In genomic region chr7:116208880-116209279, GRCm38 (mm10) we compare ENCODE assay signal across 18 mouse cellular contexts.
DNase-seq lines count a peak whose midpoint lies in the region; ATAC-seq lines count a peak whose summit lies in the region.
"Had no signal": no experiment of that assay in that cellular context is flagged by ENCODE, and none has a peak within 500 bp of the region (broad histone marks: within the 10 kb centered on the region; RNA-seq: fewer than 3 reads in every experiment).

No protein-coding gene starts in this region.

- no peak for ATAC-seq in hindbrain, embryonic 15.5 days (ENCODE audit: low FRiP score, low read depth)
- ATAC-seq in hindbrain, embryonic 11.5 days (ENCODE audit: low FRiP score): no peak
- no peak; the same call in 1 of the 2 replicates for ATAC-seq in neural tube, embryonic 13.5 days (ENCODE audit: low read depth)
- 0 out of 2 replicates have a peak, but pooled peaks have one; percentile 30 for ATAC-seq in neural tube, embryonic 14.5 days (ENCODE audit: low read depth)
- ATAC-seq: forebrain, embryonic 15.5 days; hindbrain, postnatal 0 days had no signal

- no peak overlapping the region for H3K9ac ChIP-seq in hindbrain, embryonic 15.5 days
- no peak overlapping the region for H3K9ac ChIP-seq in hindbrain, embryonic 11.5 days (ENCODE audit: low read depth, low read length)
- H3K9ac ChIP-seq in neural tube, embryonic 13.5 days: no peak overlapping the region
- no peak overlapping the region for H3K9ac ChIP-seq in neural tube, embryonic 14.5 days (replicated peaks; ENCODE audit: low read depth, low read length)
- H3K9ac ChIP-seq: embryonic facial prominence, embryonic 12.5 days; forebrain, embryonic 15.5 days; heart, embryonic 15.5 days had no signal

- no peaks in the 10 kb centered on the region for H3K27me3 ChIP-seq in hindbrain, embryonic 15.5 days
- H3K27me3 ChIP-seq in hindbrain, embryonic 11.5 days (ENCODE audit: control insufficient read depth, insufficient read depth, low read length): no peaks in the 10 kb centered on the region
- no peaks in the 10 kb centered on the region for H3K27me3 ChIP-seq in neural tube, embryonic 13.5 days
- H3K27me3 ChIP-seq in neural tube, embryonic 14.5 days (ENCODE audit: control insufficient read depth, insufficient read depth, low read length): no peaks in the 10 kb centered on the region
- H3K27me3 ChIP-seq: embryonic facial prominence, embryonic 12.5 days; forebrain, embryonic 15.5 days; heart, embryonic 15.5 days had no signal

- 0 out of 2 replicates have a peak overlapping the region, but pooled peaks have one; percentile 16 for H3K27ac ChIP-seq in hindbrain, embryonic 15.5 days (replicated peaks)
- no peak overlapping the region for H3K27ac ChIP-seq in hindbrain, embryonic 11.5 days (ENCODE audit: low read depth, low read length)
- 0 out of 2 replicates have a peak overlapping the region, but pooled peaks have one; percentile 67 for H3K27ac ChIP-seq in neural tube, embryonic 13.5 days (replicated peaks)
- H3K27ac ChIP-seq in neural tube, embryonic 14.5 days (ENCODE audit: low read depth, low read length): no peak overlapping the region; the same call in 1 of the 2 replicates
- H3K27ac ChIP-seq: embryonic facial prominence, embryonic 12.5 days; forebrain, embryonic 15.5 days; heart, embryonic 15.5 days; hindbrain, postnatal 0 days had no signal

- H3K36me3 ChIP-seq in hindbrain, embryonic 15.5 days: no peaks in the 10 kb centered on the region
- no peaks in the 10 kb centered on the region for H3K36me3 ChIP-seq in hindbrain, embryonic 11.5 days (ENCODE audit: control insufficient read depth, insufficient read depth, low read length)
- H3K36me3 ChIP-seq in neural tube, embryonic 13.5 days: no peaks in the 10 kb centered on the region
- no peaks in the 10 kb centered on the region for H3K36me3 ChIP-seq in neural tube, embryonic 14.5 days (ENCODE audit: control insufficient read depth, insufficient read depth, low read length)
- H3K36me3 ChIP-seq: embryonic facial prominence, embryonic 12.5 days; forebrain, embryonic 15.5 days; heart, embryonic 15.5 days had no signal

- no peaks in the 10 kb centered on the region for H3K9me3 ChIP-seq in hindbrain, embryonic 15.5 days
- H3K9me3 ChIP-seq in hindbrain, embryonic 11.5 days (ENCODE audit: control insufficient read depth, low read length): no peaks in the 10 kb centered on the region
- H3K9me3 ChIP-seq in neural tube, embryonic 13.5 days: no peaks in the 10 kb centered on the region
- no peaks in the 10 kb centered on the region for H3K9me3 ChIP-seq in neural tube, embryonic 14.5 days (ENCODE audit: control insufficient read depth, low read length)
- H3K9me3 ChIP-seq: embryonic facial prominence, embryonic 12.5 days; forebrain, embryonic 15.5 days; heart, embryonic 15.5 days had no signal

- DNase-seq in hindbrain, embryonic 11.5 days (ENCODE audit: low spot score): no peak
- no peak for DNase-seq in neural tube, embryonic 10.5 days (ENCODE audit: extremely low spot score, low spot score)
- no peak for DNase-seq in natural killer cell, adult 2 months (ENCODE audit: low spot score in 2 of 2)
- DNase-seq: adrenal gland, postnatal 10 days; cerebellum, adult 11-12 months; cerebellum, adult 9-10 months; cerebellum, postnatal 25 days; gastrocnemius, postnatal 36 days; heart, adult 18-20 months; heart, postnatal 14 days had no signal

- WGBS in hindbrain, embryonic 15.5 days: 27% methylated on average over 8 of the region's 8 CpGs
- 53% methylated on average over 8 of the region's 8 CpGs for WGBS in hindbrain, embryonic 11.5 days
- WGBS in neural tube, embryonic 13.5 days: 30% methylated on average over 8 of the region's 8 CpGs
- WGBS in neural tube, embryonic 14.5 days: 29% methylated on average over 8 of the region's 8 CpGs

- peaks cover 34% of the 10 kb centered on the region for H3K4me1 ChIP-seq in hindbrain, embryonic 15.5 days (replicated peaks)
- H3K4me1 ChIP-seq in hindbrain, embryonic 11.5 days (replicated peaks; ENCODE audit: control insufficient read depth, insufficient read depth, low read length): peaks cover 13% of the 10 kb centered on the region
- peaks cover 42% of the 10 kb centered on the region for H3K4me1 ChIP-seq in neural tube, embryonic 13.5 days (replicated peaks)
- peaks cover 28% of the 10 kb centered on the region for H3K4me1 ChIP-seq in neural tube, embryonic 14.5 days (ENCODE audit: control insufficient read depth, insufficient read depth, low read length)

- no peak overlapping the region for H3K4me2 ChIP-seq in hindbrain, embryonic 15.5 days
- H3K4me2 ChIP-seq in hindbrain, embryonic 11.5 days (replicated peaks; ENCODE audit: low read depth, low read length): no peak overlapping the region
- H3K4me2 ChIP-seq in neural tube, embryonic 13.5 days: no peak overlapping the region
- no peak overlapping the region for H3K4me2 ChIP-seq in neural tube, embryonic 14.5 days (ENCODE audit: low read depth, low read length)
- H3K4me2 ChIP-seq: embryonic facial prominence, embryonic 12.5 days; forebrain, embryonic 15.5 days; heart, embryonic 11.5 days; heart, embryonic 15.5 days had no signal

- H3K4me3 ChIP-seq in hindbrain, embryonic 15.5 days: no peak overlapping the region
- no peak overlapping the region for H3K4me3 ChIP-seq in hindbrain, embryonic 11.5 days (ENCODE audit: low read depth, low read length)
- no peak overlapping the region for H3K4me3 ChIP-seq in neural tube, embryonic 13.5 days
- H3K4me3 ChIP-seq in neural tube, embryonic 14.5 days (ENCODE audit: low read depth, low read length): no peak overlapping the region
- H3K4me3 ChIP-seq: embryonic facial prominence, embryonic 12.5 days; forebrain, embryonic 15.5 days; heart, embryonic 15.5 days had no signal

Comparison
In these comparisons a context has a peak if more than half of its experiments do, and no peak if none do; other contexts are left out.
1. H3K27ac ChIP-seq: peak in hindbrain, embryonic 15.5 days (single experiment) and neural tube, embryonic 13.5 days (single experiment); none in hindbrain, embryonic 11.5 days (single experiment) and neural tube, embryonic 14.5 days (single experiment).